Mouse (Mus musculus): ENCODE data around the gene C3. TPM values are rescaled to one million over a fixed set of nuclear protein-coding genes. Genes with fewer than 3 reads are reported as not detected.

Gene C3
- polyA plus RNA-seq, 1 experiment from 2014 or later: 369 TPM

- Histone ChIP-seq H3K27me3 (no peaks in the 10 kb centered on the region), H3K9me3 (replicated peaks) (no peaks in the 10 kb centered on the region), H3K9ac (no peak within 1 kb of the TSS; the same call in 1 of the 2 replicates), H3K36me3 (replicated peaks) (no peaks in the 10 kb centered on the region), H3K4me1 (replicated peaks) (peaks cover 22% of the 10 kb centered on the region), H3K4me3 (replicated peaks) (peak within 1 kb of the TSS; percentile 34), H3K4me2 (peak within 1 kb of the TSS; percentile 25), H3K27ac (replicated peaks) (no peak within 1 kb of the TSS)
- peak; percentile 27; the same call in 1 of the 2 replicates for ATAC-seq (ENCODE audit: insufficient read depth)
- 17% methylated on average over 11 of the region's 11 CpGs for WGBS (ENCODE audit: insufficient replicate concordance)
Measured at GRCm38 (mm10) chr17:57194041-57194507, 33.9 kb downstream of the C3 start, which contains the start of gene Tnfsf14. Tnfsf14 (minus strand) TSS chr17:57194177.

- Histone ChIP-seq H3K4me3 (replicated peaks) (no peak overlapping the region), H3K27me3 (no peaks in the 10 kb centered on the region), H3K9ac (no peak overlapping the region), H3K4me1 (replicated peaks) (peaks cover 16% of the 10 kb centered on the region; the same call in 1 of the 2 replicates), H3K27ac (replicated peaks) (no peak overlapping the region), H3K36me3 (replicated peaks) (no peaks in the 10 kb centered on the region), H3K4me2 (0 out of 2 replicates have a peak overlapping the region, but pooled peaks have one; percentile 6), H3K9me3 (replicated peaks) (no peaks in the 10 kb centered on the region)
- ATAC-seq (ENCODE audit: insufficient read depth): peak; percentile 25; the same call in 1 of the 2 replicates
- WGBS (ENCODE audit: insufficient replicate concordance): 21% methylated on average over 12 of the region's 12 CpGs
Measured at GRCm38 (mm10) chr17:57188510-57189192, 39.3 kb downstream of the C3 start.

GRCm38 (mm10) chr17:57185641-57186040 lies 42.3 kb downstream of the C3 start:
- no peaks in the 10 kb centered on the region for H3K36me3 ChIP-seq (replicated peaks)
- no peak overlapping the region for H3K4me2 ChIP-seq
- H3K9me3 ChIP-seq (replicated peaks): no peaks in the 10 kb centered on the region
- no peak overlapping the region for H3K4me3 ChIP-seq (replicated peaks)
- H3K4me1 ChIP-seq (replicated peaks): peaks cover 13% of the 10 kb centered on the region; the same call in 1 of the 2 replicates
- WGBS (ENCODE audit: insufficient replicate concordance): 20% methylated on average over 2 of the region's 2 CpGs
- no peak overlapping the region for H3K9ac ChIP-seq
- no peaks in the 10 kb centered on the region for H3K27me3 ChIP-seq
- no peak overlapping the region for H3K27ac ChIP-seq (replicated peaks)
- no peak for ATAC-seq (ENCODE audit: insufficient read depth)

- no peak overlapping the region for H3K9ac ChIP-seq
- no peak overlapping the region for H3K4me3 ChIP-seq (replicated peaks)
- WGBS (ENCODE audit: insufficient replicate concordance): 29% methylated on average over 3 of the region's 3 CpGs
Measured at GRCm38 (mm10) chr17:57182871-57183270, 45.1 kb downstream of the C3 start.

GRCm38 (mm10) chr17:57180363-57180762 lies 47.6 kb downstream of the C3 start:
- H3K4me3 ChIP-seq (replicated peaks): no peak overlapping the region
- H3K4me1 ChIP-seq (replicated peaks): no peaks in the 10 kb centered on the region
- WGBS (ENCODE audit: insufficient replicate concordance): 28% methylated on average over 8 of the region's 8 CpGs
- no peaks in the 10 kb centered on the region for H3K27me3 ChIP-seq
- H3K9me3 ChIP-seq (replicated peaks): no peaks in the 10 kb centered on the region
- no peaks in the 10 kb centered on the region for H3K36me3 ChIP-seq (replicated peaks)
- no peak overlapping the region for H3K9ac ChIP-seq
- ATAC-seq (ENCODE audit: insufficient read depth): no peak
- H3K27ac ChIP-seq (replicated peaks): no peak overlapping the region
- no peak overlapping the region for H3K4me2 ChIP-seq

More at GRCm38 (mm10) chr17:57182871-57183270, 45.1 kb downstream of the C3 start:
- Histone ChIP-seq H3K27ac (replicated peaks) (no peak overlapping the region), H3K36me3 (replicated peaks) (no peaks in the 10 kb centered on the region), H3K27me3 (no peaks in the 10 kb centered on the region), H3K4me1 (replicated peaks) (no peaks in the 10 kb centered on the region), H3K9me3 (replicated peaks) (no peaks in the 10 kb centered on the region), H3K4me2 (no peak overlapping the region)
- no peak for ATAC-seq (ENCODE audit: insufficient read depth)

GRCm38 (mm10) chr17:57173351-57173750 lies 54.6 kb downstream of the C3 start:
- H3K4me1 ChIP-seq (replicated peaks): peaks cover 10% of the 10 kb centered on the region; the same call in 1 of the 2 replicates
- H3K4me3 ChIP-seq (replicated peaks): no peak overlapping the region
- H3K9me3 ChIP-seq (replicated peaks): no peaks in the 10 kb centered on the region
- H3K27me3 ChIP-seq: no peaks in the 10 kb centered on the region
- no peak for ATAC-seq (ENCODE audit: insufficient read depth)
- H3K36me3 ChIP-seq (replicated peaks): no peaks in the 10 kb centered on the region
- H3K4me2 ChIP-seq: no peak overlapping the region
- H3K27ac ChIP-seq (replicated peaks): no peak overlapping the region
- WGBS (ENCODE audit: insufficient replicate concordance): 31% methylated on average over 4 of the region's 4 CpGs
- no peak overlapping the region for H3K9ac ChIP-seq

- Histone ChIP-seq H3K4me2 (no peak overlapping the region), H3K36me3 (replicated peaks) (no peaks in the 10 kb centered on the region), H3K4me1 (replicated peaks) (peaks cover 10% of the 10 kb centered on the region; the same call in 1 of the 2 replicates), H3K9ac (no peak overlapping the region), H3K27ac (replicated peaks) (no peak overlapping the region), H3K9me3 (replicated peaks) (no peaks in the 10 kb centered on the region), H3K4me3 (replicated peaks) (no peak overlapping the region), H3K27me3 (no peaks in the 10 kb centered on the region)
- no peak for ATAC-seq (ENCODE audit: insufficient read depth)
- 66% methylated on average over 5 of the region's 5 CpGs for WGBS (ENCODE audit: insufficient replicate concordance)
Measured at GRCm38 (mm10) chr17:57172378-57172777, 55.6 kb downstream of the C3 start.

GRCm38 (mm10) chr17:57170616-57171260 lies 57.2 kb downstream of the C3 start:
- 33% methylated on average over 5 of the region's 5 CpGs for WGBS (ENCODE audit: insufficient replicate concordance)
- Histone ChIP-seq H3K36me3 (replicated peaks) (no peaks in the 10 kb centered on the region), H3K4me1 (replicated peaks) (peaks cover 12% of the 10 kb centered on the region; the same call in 1 of the 2 replicates), H3K27me3 (no peaks in the 10 kb centered on the region), H3K4me2 (no peak overlapping the region), H3K4me3 (replicated peaks) (no peak overlapping the region), H3K27ac (replicated peaks) (no peak overlapping the region), H3K9ac (no peak overlapping the region), H3K9me3 (replicated peaks) (no peaks in the 10 kb centered on the region)
- no peak for ATAC-seq (ENCODE audit: insufficient read depth)

GRCm38 (mm10) chr17:57166800-57167791 lies 60.8 kb downstream of the C3 start:
- H3K27me3 ChIP-seq: no peaks in the 10 kb centered on the region
- H3K9ac ChIP-seq: no peak overlapping the region
- H3K4me1 ChIP-seq (replicated peaks): peaks cover 12% of the 10 kb centered on the region; the same call in 1 of the 2 replicates
- no peak overlapping the region for H3K4me2 ChIP-seq
- WGBS (ENCODE audit: insufficient replicate concordance): 15% methylated on average over 11 of the region's 11 CpGs
- no peaks in the 10 kb centered on the region for H3K36me3 ChIP-seq (replicated peaks)
- H3K9me3 ChIP-seq (replicated peaks): no peaks in the 10 kb centered on the region
- no peak overlapping the region for H3K27ac ChIP-seq (replicated peaks)
- no peak for ATAC-seq (ENCODE audit: insufficient read depth)
- H3K4me3 ChIP-seq (replicated peaks): no peak overlapping the region
